Mouse (Mus musculus) bone marrow, adult 2 months (tissue): ENCODE results near the gene Clasrp.

Source experiments
- CTCF ChIP-seq: fragments of 200-500 bp; IDR thresholded peaks from 2 replicates; pipeline ENCODE4 v1.5.1; 2011; ENCODE audit warnings: low read length, control low read depth; ENCODE audit not compliant: control insufficient read depth, insufficient read depth
- POLR2A ChIP-seq: fragments of 200-500 bp; IDR thresholded peaks from 2 replicates; pipeline ENCODE4 v1.6.1; 2011; ENCODE audit warnings: low read depth, mild to moderate bottlenecking, control low read depth, low read length, borderline replicate concordance; ENCODE audit not compliant: control insufficient read depth

DNA sequence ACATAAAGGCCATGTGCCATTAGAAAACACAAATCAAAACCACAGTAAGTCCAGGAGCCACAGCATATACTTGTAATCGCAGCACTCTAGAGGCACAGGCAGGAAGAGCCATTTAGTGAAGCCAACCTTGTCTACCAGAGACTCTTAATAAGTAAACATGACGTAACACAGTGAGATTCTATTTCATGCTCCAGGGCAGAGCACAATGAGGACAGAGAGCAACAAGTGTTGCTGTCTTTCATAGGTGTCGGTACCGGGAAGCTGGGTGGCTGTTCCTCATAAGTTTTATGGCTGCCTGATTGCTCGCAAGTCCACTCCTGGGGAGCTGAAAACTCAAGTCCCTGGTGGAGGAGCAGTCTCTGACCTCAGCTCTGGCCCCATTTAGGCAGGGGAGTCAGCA lies 52.7 kb downstream of the Clasrp start:
- TF ChIP-seq CTCF (no peak), POLR2A (no peak)
